Mouse (Mus musculus) monocyte, adult 5-6 weeks (primary cell): ENCODE results near the gene Pak1. TPM values are rescaled to one million over a fixed set of nuclear protein-coding genes. Genes with fewer than 3 reads are reported as not detected.
"Not testable (repeated sequence)": the region's sequence is repeated elsewhere in the genome, so short reads cannot be mapped to it uniquely, and the experiment has no call there.

Experiments used
- ATAC-seq: fragments of 153-309, 156-312 bp; replicated peaks from 2 replicates; pipeline ENCODE4 v1.8.0; 2017; ENCODE audit warnings: mild to moderate bottlenecking; ENCODE audit not compliant: low TSS enrichment, insufficient number of reproducible peaks, severe bottlenecking, poor library complexity, low FRiP score
- total RNA-seq: library from RNA; stranded (forward); fragments of 200-1000, 200-491, 200-594 nt; gene quantifications from 3 replicates; pipeline ENCODE4 v1.2.3, GENCODE M21; 2017

Pak1 gene
- total RNA-seq, 1 experiment from 2014 or later, result 14.8 TPM

GRCm38 (mm10) chr7:97838574-97838973 is 50.2 kb downstream of the Pak1 start:
- no peak for ATAC-seq

- ATAC-seq, result no peak
Measured at GRCm38 (mm10) chr7:97841311-97841710, 53.0 kb downstream of the Pak1 start.

GRCm38 (mm10) chr7:97842332-97842731 is 54.0 kb downstream of the Pak1 start:
- ATAC-seq, result no peak

GRCm38 (mm10) chr7:97842806-97843570 is 54.6 kb downstream of the Pak1 start:
- peak; percentile 60 for ATAC-seq

- ATAC-seq, result no peak
Measured at GRCm38 (mm10) chr7:97844419-97844818, 56.1 kb downstream of the Pak1 start.

GRCm38 (mm10) chr7:97845546-97845945 is 57.2 kb downstream of the Pak1 start:
- no peak for ATAC-seq

GRCm38 (mm10) chr7:97846539-97846938 is 58.2 kb downstream of the Pak1 start:
- ATAC-seq, result no peak

GRCm38 (mm10) chr7:97849557-97849956 is 61.2 kb downstream of the Pak1 start:
- ATAC-seq, result not testable (repeated sequence)

- no peak for ATAC-seq
Measured at GRCm38 (mm10) chr7:97850331-97850730, 62.0 kb downstream of the Pak1 start.

- ATAC-seq, result no peak
Measured at GRCm38 (mm10) chr7:97863512-97863911, 75.2 kb downstream of the Pak1 start.

- ATAC-seq, result no peak
Measured at GRCm38 (mm10) chr7:97864531-97864930, 76.2 kb downstream of the Pak1 start.

- no peak for ATAC-seq
Measured at GRCm38 (mm10) chr7:97867866-97868265, 79.5 kb downstream of the Pak1 start.

GRCm38 (mm10) chr7:97868766-97869165 is 80.4 kb downstream of the Pak1 start:
- ATAC-seq, result no peak

- ATAC-seq, result no peak
Measured at GRCm38 (mm10) chr7:97872396-97872795, 84.1 kb downstream of the Pak1 start.

GRCm38 (mm10) chr7:97873317-97873716 is 85.0 kb downstream of the Pak1 start:
- no peak for ATAC-seq

- ATAC-seq, result no peak
Measured at GRCm38 (mm10) chr7:97877846-97878538, 89.7 kb downstream of the Pak1 start.

GRCm38 (mm10) chr7:97911646-97912045 is 123.3 kb downstream of the Pak1 start:
- ATAC-seq, result no peak

GRCm38 (mm10) chr7:97914833-97915516 is 126.6 kb downstream of the Pak1 start:
- no peak for ATAC-seq

GRCm38 (mm10) chr7:97919742-97920141 is 131.4 kb downstream of the Pak1 start, which contains the start of gene Gdpd4:
Gene Gdpd4 (plus strand): TSS chr7:97919955.
- ATAC-seq, result no peak
